Mouse (Mus musculus): ENCODE measurements around the gene Wdr82. TPM values are rescaled to one million over a fixed set of nuclear protein-coding genes. Genes with fewer than 3 reads are reported as not detected.

The Wdr82 gene
- polyA plus RNA-seq, 1 experiment: 3.7 TPM

DNA sequence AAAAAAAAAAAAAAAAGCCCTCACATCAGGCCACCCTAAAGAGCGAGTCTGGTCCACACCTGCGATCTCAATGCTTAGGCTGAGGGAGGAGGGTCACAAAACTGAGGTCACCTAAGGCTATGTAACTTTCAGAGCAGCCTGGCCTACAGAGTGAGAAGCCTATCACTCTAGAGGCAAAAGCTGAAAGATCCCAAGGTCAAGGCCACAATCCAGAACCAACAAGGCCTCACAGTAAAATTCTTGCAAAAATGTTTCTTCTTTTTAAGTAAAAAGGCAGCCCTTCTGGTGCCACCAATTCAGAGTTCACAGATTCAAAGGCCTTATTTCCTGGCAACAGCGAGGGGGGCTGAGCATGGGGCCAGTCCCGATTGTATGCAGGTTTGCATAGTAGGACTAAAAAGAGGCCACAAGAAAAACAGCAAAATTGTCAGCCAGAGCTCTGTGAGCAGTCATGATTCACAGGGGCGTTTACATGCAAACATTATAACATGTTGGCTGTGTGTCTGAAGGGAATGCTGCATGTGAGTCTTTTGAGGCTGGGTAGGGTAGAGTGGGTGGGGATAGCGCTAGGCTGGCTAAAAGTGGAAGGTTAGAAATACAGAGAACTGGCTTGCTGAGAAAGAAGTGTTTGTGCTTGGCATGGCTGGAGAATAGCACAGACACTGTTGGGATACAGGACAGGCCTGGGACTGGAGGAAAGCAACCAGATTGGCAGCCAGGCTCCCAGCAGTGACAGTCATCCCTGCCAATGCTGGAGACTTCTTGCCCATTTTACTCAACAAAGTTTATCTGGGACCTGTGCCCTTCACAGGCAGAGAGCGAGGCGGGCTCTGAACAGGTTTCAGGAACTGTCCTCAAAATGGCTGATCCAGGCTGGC is 23.4 kb downstream of the Wdr82 start:
- H3K36me3 ChIP-seq (replicated peaks; ENCODE audit: low read length): peaks cover 76% of the 10 kb centered on the region

DNA sequence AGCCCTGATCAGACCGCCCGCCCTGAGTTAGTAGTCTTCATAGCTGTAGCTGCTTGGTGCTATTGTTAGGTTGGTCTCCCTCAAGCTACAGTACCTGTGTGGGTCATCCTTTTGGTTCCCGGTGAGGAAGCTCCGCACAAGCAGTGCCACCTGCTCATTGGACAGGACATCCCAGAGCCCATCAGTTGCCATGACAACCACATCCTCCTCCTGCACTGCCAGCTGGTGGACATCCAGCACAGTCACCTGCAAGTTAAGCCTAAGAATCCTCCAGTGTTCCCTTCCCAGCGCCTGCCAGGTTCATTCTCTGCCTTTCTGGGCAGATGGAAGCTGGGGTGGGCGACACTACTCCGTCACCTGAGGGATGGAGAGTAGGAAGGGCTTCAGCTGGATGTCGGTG is 25.0 kb downstream of the Wdr82 start:
- Histone ChIP-seq H3K4me1 (peaks cover 42% of the 10 kb centered on the region), H3K36me3 (replicated peaks; ENCODE audit: low read length) (peaks cover 61% of the 10 kb centered on the region), H3K9me3 (no peaks in the 10 kb centered on the region), H3K4me3 (replicated peaks) (no peak overlapping the region), H3K27me3 (replicated peaks) (no peaks in the 10 kb centered on the region)
- no peak for TF ChIP-seq FLI1 (IDR thresholded peaks at IDR 0.05; ENCODE audit: low read length)
- TF ChIP-seq GATA1 (IDR thresholded peaks at IDR 0.05; ENCODE audit: borderline replicate concordance, low read length): no peak

More for the DNA sequence above, 23.4 kb downstream of the Wdr82 start:
- Histone ChIP-seq H3K4me1 (peaks cover 27% of the 10 kb centered on the region), H3K4me3 (replicated peaks) (no peak overlapping the region), H3K9me3 (no peaks in the 10 kb centered on the region), H3K27me3 (replicated peaks) (no peaks in the 10 kb centered on the region)
- TF ChIP-seq GATA1 (IDR thresholded peaks at IDR 0.05; ENCODE audit: borderline replicate concordance, low read length) (no peak), FLI1 (IDR thresholded peaks at IDR 0.05; ENCODE audit: low read length) (no peak)

DNA sequence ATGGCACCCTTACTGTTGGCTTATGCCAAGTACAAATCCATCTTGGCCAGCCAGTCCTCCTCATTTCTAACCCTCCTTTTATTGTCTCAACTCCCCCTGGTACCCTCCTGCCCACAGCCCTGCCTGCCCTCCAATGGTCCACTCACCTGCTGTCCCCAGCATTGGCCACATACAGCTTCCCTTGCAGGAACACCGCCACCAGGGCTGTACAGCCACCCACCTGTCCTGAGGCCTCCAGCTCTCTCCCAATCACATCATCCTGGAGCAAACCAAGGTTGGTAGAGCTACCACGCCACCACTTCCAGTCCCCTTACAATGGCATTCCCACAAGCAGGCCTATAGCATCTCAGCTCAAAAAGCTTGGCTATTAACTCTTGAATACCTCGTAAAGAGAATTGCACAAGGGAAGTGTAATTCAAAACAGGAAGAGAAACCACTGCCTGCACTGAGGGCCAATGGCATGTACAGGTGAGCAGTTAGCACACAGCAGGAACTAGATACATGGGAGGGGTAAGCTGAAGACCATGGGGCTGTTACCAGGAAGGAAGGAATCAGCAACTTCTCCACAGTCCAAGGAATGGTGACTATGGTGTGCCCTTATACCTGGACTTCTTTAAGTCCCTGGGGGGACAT is 26.5 kb downstream of the Wdr82 start:
- TF ChIP-seq GATA1 (IDR thresholded peaks at IDR 0.05; ENCODE audit: borderline replicate concordance, low read length): no peak
- TF ChIP-seq FLI1 (IDR thresholded peaks at IDR 0.05; ENCODE audit: low read length): no peak
- Histone ChIP-seq H3K27me3 (replicated peaks) (no peaks in the 10 kb centered on the region), H3K36me3 (replicated peaks; ENCODE audit: low read length) (peaks cover 46% of the 10 kb centered on the region), H3K4me3 (replicated peaks) (no peak overlapping the region), H3K9me3 (no peaks in the 10 kb centered on the region), H3K4me1 (peaks cover 49% of the 10 kb centered on the region)

DNA sequence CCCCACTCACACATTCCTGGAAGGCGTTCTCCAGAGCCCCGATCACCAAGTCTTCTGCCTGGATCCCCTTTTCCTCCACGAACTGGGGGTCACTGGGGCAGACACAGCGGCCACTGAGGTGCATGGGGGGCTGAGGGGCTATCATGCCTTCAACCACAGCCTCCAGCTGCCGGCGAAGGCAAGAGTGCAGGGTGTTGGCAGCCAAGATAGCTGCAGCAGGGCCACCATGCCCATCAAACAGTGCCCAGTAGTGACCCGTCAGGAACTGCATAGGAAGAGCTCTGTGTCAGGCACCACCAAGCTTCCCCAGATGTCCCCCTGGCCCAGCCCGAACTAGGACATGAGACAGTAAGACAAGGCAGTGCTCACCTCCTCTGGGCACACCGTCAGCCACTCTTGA is 27.0 kb downstream of the Wdr82 start:
- TF ChIP-seq FLI1 (IDR thresholded peaks at IDR 0.05; ENCODE audit: low read length) (no peak), GATA1 (IDR thresholded peaks at IDR 0.05; ENCODE audit: borderline replicate concordance, low read length) (no peak)
- Histone ChIP-seq H3K9me3 (no peaks in the 10 kb centered on the region), H3K4me1 (peaks cover 46% of the 10 kb centered on the region), H3K27me3 (replicated peaks) (no peaks in the 10 kb centered on the region), H3K4me3 (replicated peaks) (no peak overlapping the region), H3K36me3 (replicated peaks; ENCODE audit: low read length) (peaks cover 41% of the 10 kb centered on the region)

DNA sequence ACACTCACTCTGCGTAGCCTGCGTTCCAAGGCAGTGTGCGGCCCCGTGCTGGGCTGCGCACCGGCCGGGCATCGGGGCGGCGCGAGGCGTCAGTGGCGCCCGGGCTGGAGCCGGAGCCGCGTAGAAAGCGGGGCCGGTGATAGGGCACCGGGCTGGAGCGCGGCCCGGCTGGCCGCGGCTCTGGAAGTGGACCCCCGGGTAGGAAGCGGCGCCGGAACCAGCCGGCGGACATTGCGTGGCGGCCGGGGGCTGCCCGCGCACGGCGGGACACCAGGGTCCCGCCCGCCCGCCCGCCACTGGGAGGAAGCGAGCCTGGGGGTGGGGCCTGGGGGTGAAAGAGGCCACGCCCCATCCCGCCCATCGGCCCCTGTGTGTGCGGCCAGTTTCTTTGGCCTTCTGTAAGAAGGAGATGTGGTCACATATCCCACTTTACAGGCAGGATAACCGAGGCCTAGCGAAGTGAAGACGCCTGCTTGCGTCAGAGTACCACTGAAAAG is 28.3 kb downstream of the Wdr82 start:
- Histone ChIP-seq H3K9me3 (no peaks in the 10 kb centered on the region), H3K27me3 (replicated peaks) (no peaks in the 10 kb centered on the region), H3K36me3 (replicated peaks; ENCODE audit: low read length) (peaks cover 35% of the 10 kb centered on the region), H3K4me3 (replicated peaks) (peak overlapping the region; percentile 92), H3K4me1 (peaks cover 48% of the 10 kb centered on the region)
- TF ChIP-seq GATA1 (IDR thresholded peaks at IDR 0.05; ENCODE audit: borderline replicate concordance, low read length) (no peak), FLI1 (IDR thresholded peaks at IDR 0.05; ENCODE audit: low read length) (no peak)

DNA sequence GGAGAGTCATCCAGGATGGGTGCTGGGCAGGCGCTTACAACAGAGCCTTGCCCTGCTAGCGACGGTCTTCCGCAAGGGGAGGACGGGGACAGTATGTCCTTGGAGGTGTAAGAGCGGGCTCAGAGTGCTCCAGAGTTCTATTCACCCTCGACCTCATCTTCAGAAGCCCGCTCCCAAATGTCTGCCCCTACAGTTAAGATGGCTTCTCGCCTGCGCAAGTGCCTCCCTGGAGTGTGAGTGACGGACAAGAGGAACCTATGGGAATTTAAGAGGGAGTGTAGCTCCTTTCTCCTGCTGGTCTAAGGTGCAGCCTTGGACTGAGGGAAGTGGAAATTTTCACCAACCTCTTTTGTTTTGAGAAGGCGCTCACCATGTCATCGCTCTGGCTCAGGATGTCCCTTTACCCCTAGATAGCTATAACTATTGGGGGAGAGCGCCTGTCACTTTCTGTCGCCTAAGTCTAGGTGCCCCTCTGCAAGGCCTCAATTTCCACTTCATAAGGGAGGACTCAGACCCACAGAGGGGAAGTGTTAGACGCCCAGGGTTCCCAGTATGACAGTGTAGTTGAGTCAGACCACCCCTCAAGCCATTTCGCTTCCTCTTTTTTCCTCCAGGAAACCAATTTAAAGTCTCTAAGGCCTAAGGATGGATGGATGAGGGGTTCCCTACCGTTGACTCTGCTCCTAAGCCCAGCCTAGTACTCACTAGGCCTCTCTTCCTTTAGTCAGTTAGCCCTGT is 29.0 kb downstream of the Wdr82 start, which contains the start of gene Ppm1m:
TSS of gene Ppm1m (minus strand) at position 212 of the 738 bp plus-strand sequence.
- TF ChIP-seq GATA1 (IDR thresholded peaks at IDR 0.05; ENCODE audit: borderline replicate concordance, low read length): no peak
- TF ChIP-seq FLI1 (IDR thresholded peaks at IDR 0.05; ENCODE audit: low read length): no peak
- Histone ChIP-seq H3K4me3 (replicated peaks) (peak within 1 kb of the TSS; percentile 92), H3K36me3 (replicated peaks; ENCODE audit: low read length) (peaks cover 34% of the 10 kb centered on the region), H3K9me3 (no peaks in the 10 kb centered on the region), H3K27me3 (replicated peaks) (no peaks in the 10 kb centered on the region), H3K4me1 (peaks cover 55% of the 10 kb centered on the region)

DNA sequence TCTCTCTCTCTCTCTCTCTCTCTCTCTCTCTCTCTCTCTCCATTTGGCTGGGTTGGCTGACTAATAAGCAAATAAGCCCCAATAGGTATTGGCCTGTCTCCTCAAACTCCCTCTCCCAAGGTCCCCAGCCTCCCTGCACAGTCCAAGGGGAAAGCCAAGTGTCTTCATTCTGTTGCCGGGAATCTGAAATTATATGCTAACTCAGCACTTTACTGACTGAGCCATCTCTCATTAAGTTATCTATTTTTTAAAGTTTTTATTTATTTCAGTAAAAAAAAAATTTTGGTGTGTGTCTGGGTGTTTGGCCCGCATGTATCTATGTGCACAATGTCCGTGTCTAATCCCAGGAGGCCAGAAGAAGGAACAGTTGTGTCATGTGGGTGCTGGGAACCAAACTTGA is 31.2 kb downstream of the Wdr82 start:
- Histone ChIP-seq H3K27me3 (replicated peaks) (no peaks in the 10 kb centered on the region), H3K9me3 (no peaks in the 10 kb centered on the region), H3K4me1 (peaks cover 77% of the 10 kb centered on the region), H3K4me3 (replicated peaks) (peak overlapping the region; percentile 100), H3K36me3 (replicated peaks; ENCODE audit: low read length) (peaks cover 29% of the 10 kb centered on the region)
- TF ChIP-seq GATA1 (IDR thresholded peaks at IDR 0.05; ENCODE audit: borderline replicate concordance, low read length): no peak
- TF ChIP-seq FLI1 (IDR thresholded peaks at IDR 0.05; ENCODE audit: low read length): no peak

DNA sequence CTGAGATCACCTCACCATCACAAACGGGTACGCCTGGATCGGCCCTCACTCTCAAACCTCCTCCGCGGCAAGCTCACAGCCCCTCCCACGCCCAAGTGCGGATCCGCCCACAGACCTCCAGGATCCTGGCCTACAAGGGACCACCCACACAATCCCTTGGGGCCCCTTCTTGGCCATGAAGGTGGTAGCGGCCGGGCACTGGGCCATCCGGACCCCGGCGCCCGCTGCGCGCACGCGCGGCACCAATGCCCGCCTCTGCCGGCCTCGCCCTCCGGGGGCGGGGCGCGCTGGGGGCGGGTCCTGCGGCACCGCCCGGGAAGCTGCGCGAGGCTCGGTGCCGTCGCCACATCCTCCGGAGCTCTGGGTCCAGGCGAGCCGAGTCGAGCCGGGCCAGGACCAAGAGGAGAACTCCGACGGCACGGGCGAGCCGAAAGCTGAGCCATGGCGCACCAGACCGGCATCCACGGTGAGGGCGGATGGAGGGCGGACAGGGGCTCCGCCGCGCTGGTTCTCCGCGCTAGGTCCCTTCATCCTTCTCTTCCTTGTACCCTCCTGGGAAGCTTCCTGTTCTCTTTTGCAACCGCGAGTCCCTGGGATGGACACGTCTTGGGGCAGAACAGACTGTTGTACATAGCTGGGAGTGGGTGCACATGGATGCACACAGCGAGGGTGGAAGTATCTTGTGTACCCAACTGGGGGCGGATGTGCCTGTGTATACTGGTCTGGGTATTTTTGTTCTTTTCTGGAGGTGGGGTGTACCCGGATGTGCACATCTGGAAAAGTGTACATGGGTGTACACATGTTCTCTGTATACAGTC is 32.3 kb downstream of the Wdr82 start, which contains the start of gene Twf2:
TSS of gene Twf2 (plus strand) at position 290 of the 818 bp plus-strand sequence.
- Histone ChIP-seq H3K9me3 (no peaks in the 10 kb centered on the region), H3K27me3 (replicated peaks) (no peaks in the 10 kb centered on the region), H3K4me3 (replicated peaks) (peak within 1 kb of the TSS; percentile 100), H3K36me3 (replicated peaks; ENCODE audit: low read length) (peaks cover 31% of the 10 kb centered on the region), H3K4me1 (peaks cover 84% of the 10 kb centered on the region)
- TF ChIP-seq GATA1 (IDR thresholded peaks at IDR 0.05; ENCODE audit: borderline replicate concordance, low read length) (no peak), FLI1 (IDR thresholded peaks at IDR 0.05; ENCODE audit: low read length) (no peak)
